In genomic region chr19:10290153-10290945, GRCm38 (mm10) we compare ENCODE assay signal across 7 mouse cellular contexts. TPM values are rescaled to one million over a fixed set of nuclear protein-coding genes. Genes with fewer than 3 reads are reported as not detected.
DNase-seq lines count a peak whose midpoint lies in the region; ATAC-seq lines count a peak whose summit lies in the region.

No protein-coding gene starts in this region.

- H3K9ac ChIP-seq in heart, embryonic 16.5 days (ENCODE audit: low read length): no peak overlapping the region
- peak overlapping the region; percentile 50 for H3K9ac ChIP-seq in lung, embryonic 16.5 days (ENCODE audit: low read length)

- no peaks in the 10 kb centered on the region for H3K27me3 ChIP-seq in heart, embryonic 16.5 days (ENCODE audit: control insufficient read depth, insufficient read depth, low read length)
- no peaks in the 10 kb centered on the region for H3K27me3 ChIP-seq in lung, embryonic 16.5 days (ENCODE audit: control insufficient read depth, insufficient read depth, low read depth, low read length)

- peak; percentile 57 for ATAC-seq in heart, embryonic 16.5 days (replicated peaks; ENCODE audit: extremely low read depth, insufficient read depth, low FRiP score)
- ATAC-seq in lung, embryonic 16.5 days (ENCODE audit: low read depth): peak; percentile 57
- ATAC-seq in activated CD4-positive, CD25-positive, alpha-beta regulatory T cell, adult 4 months: no peak

- peaks cover 15% of the 10 kb centered on the region for H3K4me1 ChIP-seq in heart, embryonic 16.5 days (ENCODE audit: control insufficient read depth, insufficient read depth, low read length)
- peaks cover 74% of the 10 kb centered on the region for H3K4me1 ChIP-seq in lung, embryonic 16.5 days (replicated peaks; ENCODE audit: control insufficient read depth, insufficient read depth, low read length)

- no peaks in the 10 kb centered on the region for H3K9me3 ChIP-seq in heart, embryonic 16.5 days (replicated peaks; ENCODE audit: control insufficient read depth, low read length)
- H3K9me3 ChIP-seq in lung, embryonic 16.5 days (ENCODE audit: control insufficient read depth, low read length): no peaks in the 10 kb centered on the region

- WGBS in heart, embryonic 16.5 days: 62% methylated on average over 16 of the region's 16 CpGs
- 42% methylated on average over 16 of the region's 16 CpGs for WGBS in lung, embryonic 16.5 days

- peak; percentile 89 for DNase-seq in layer of hippocampus, adult 9-11 months
- DNase-seq in layer of hippocampus, postnatal 25 days (ENCODE audit: extremely low spot score in 1 of 2, low spot score in 1 of 2): no peak
- peak; percentile 87 for DNase-seq in brain, adult 2 months (ENCODE audit: low read depth, low spot score)
- DNase-seq in spleen, adult 12 weeks (ENCODE audit: low spot score): no peak

- 0 out of 2 replicates have a peak overlapping the region, but pooled peaks have one; percentile 9 for H3K27ac ChIP-seq in heart, embryonic 16.5 days (ENCODE audit: low read length)
- H3K27ac ChIP-seq in lung, embryonic 16.5 days (ENCODE audit: low read length): peak overlapping the region; percentile 70

- no peak overlapping the region for H3K4me3 ChIP-seq in heart, embryonic 16.5 days (ENCODE audit: low read length)
- no peak overlapping the region for H3K4me3 ChIP-seq in lung, embryonic 16.5 days (ENCODE audit: low read length)

- H3K4me2 ChIP-seq in heart, embryonic 16.5 days (ENCODE audit: low read depth, low read length): no peak overlapping the region
- H3K4me2 ChIP-seq in lung, embryonic 16.5 days (ENCODE audit: low read depth, low read length): no peak overlapping the region

- no peaks in the 10 kb centered on the region for H3K36me3 ChIP-seq in heart, embryonic 16.5 days (ENCODE audit: control insufficient read depth, insufficient read depth)
- no peaks in the 10 kb centered on the region for H3K36me3 ChIP-seq in lung, embryonic 16.5 days (ENCODE audit: control insufficient read depth, insufficient read depth, low read length)

RNA-seq across cellular contexts. Expression of gene Dagla, which starts 14.3 kb away (rescaled TPM):
- 100 to 1,000 TPM; 121 to 142 TPM for total RNA-seq in layer of hippocampus, postnatal 25 days (2021)
- 0.89 and 0.92 TPM in 2 replicates for polyA plus RNA-seq in heart, embryonic 16.5 days (2015; fragmentation: Nextera tagmentation; extraction: Ambion mirVana)
- 3.0 and 3.2 TPM in 2 replicates for polyA plus RNA-seq in lung, embryonic 16.5 days (2015; fragmentation: Nextera tagmentation; extraction: Ambion mirVana)
- under 1 TPM in 1 of 2 experiments, not detected in 1; 0.20 TPM for polyA plus RNA-seq in activated CD4-positive, CD25-positive, alpha-beta regulatory T cell, adult 4 months (2017; shearing (Covaris generic))

RNA-seq across cellular contexts. Expression of gene Myrf, which starts 49.8 kb away (rescaled TPM):
- 10 to 100 TPM; 30.5 to 32.4 TPM for total RNA-seq in layer of hippocampus, postnatal 25 days (2021)
- 4.2 TPM in 2 replicates for polyA plus RNA-seq in heart, embryonic 16.5 days (2015; fragmentation: Nextera tagmentation; extraction: Ambion mirVana)
- 5.0 and 6.0 TPM in 2 replicates for polyA plus RNA-seq in lung, embryonic 16.5 days (2015; fragmentation: Nextera tagmentation; extraction: Ambion mirVana)
- under 1 TPM in 1 of 2 experiments, not detected in 1; 0.09 TPM for polyA plus RNA-seq in activated CD4-positive, CD25-positive, alpha-beta regulatory T cell, adult 4 months (2017; shearing (Covaris generic))

Comparison
In these comparisons a context has a peak if more than half of its experiments do, and no peak if none do; other contexts are left out.
1. DNase-seq: peak in layer of hippocampus, adult 9-11 months (single experiment) and brain, adult 2 months (single experiment); none in layer of hippocampus, postnatal 25 days (0 of 2) and spleen, adult 12 weeks (single experiment).